Mouse (Mus musculus) left cerebral cortex, adult 2 months (tissue): ENCODE measurements around the gene Lhx4. TPM values are rescaled to one million over a fixed set of nuclear protein-coding genes. Genes with fewer than 3 reads are reported as not detected.

Source experiments
- DNase-seq, 2 experiments: peaks; one replicate each; pipeline ENCODE4 v3.0.0; 2021 to 2022; ENCODE audit warnings: low spot score in 2 of 2, mixed read lengths in 1 of 2; ENCODE audit errors: extremely low spot score in 1 of 2
- H3K27ac ChIP-seq: fragments of 200-600 bp; 2 replicates; pipeline ENCODE4 v1.8.1; 2022
- H3K4me3 ChIP-seq: fragments of 200-600 bp; 2 replicates; pipeline ENCODE4 v1.8.1; 2022
- CTCF ChIP-seq: fragments of 200-600 bp; IDR thresholded peaks from 2 replicates; pipeline ENCODE4 v1.8.1; 2022; ENCODE audit warnings: antibody characterized with exemption, mild to moderate bottlenecking, moderate library complexity
- intact Hi-C: fragments of 180-260 bp; cut with DNase I; formaldehyde crosslinking; loops from one replicate; pipeline ENCODE4 v1.15.1; 2025
- total RNA-seq, 2 experiments: library from RNA; stranded (reverse); gene quantifications; 2 replicates each; pipeline ENCODE4 v1.2.3; 2021

Gene Lhx4
- total RNA-seq, 2 experiments from 2014 or later = not detected

GRCm38 (mm10) chr1:155777641-155778625 is 26.4 kb upstream of the Lhx4 start:
- no peak for DNase-seq
- intact Hi-C loops = no loop called here
- TF ChIP-seq CTCF = no peak
- H3K27ac ChIP-seq = no peak overlapping the region
- H3K4me3 ChIP-seq = no peak overlapping the region

GRCm38 (mm10) chr1:155759167-155759566 is 7.7 kb upstream of the Lhx4 start:
- H3K4me3 ChIP-seq = no peak overlapping the region
- TF ChIP-seq CTCF = no peak
- no peak overlapping the region for H3K27ac ChIP-seq
- intact Hi-C loops = no loop called here
- no peak for DNase-seq

- intact Hi-C loops = no loop called here
- no peak overlapping the region for H3K27ac ChIP-seq
- TF ChIP-seq CTCF = no peak
Observed at GRCm38 (mm10) chr1:155758711-155759110, 7.2 kb upstream of the Lhx4 start.

GRCm38 (mm10) chr1:155757621-155758020 is 6.1 kb upstream of the Lhx4 start:
- H3K27ac ChIP-seq = no peak overlapping the region
- intact Hi-C loops = no loop called here
- no peak for DNase-seq
- TF ChIP-seq CTCF = no peak
- H3K4me3 ChIP-seq = no peak overlapping the region

More at GRCm38 (mm10) chr1:155758711-155759110, 7.2 kb upstream of the Lhx4 start:
- H3K4me3 ChIP-seq = no peak overlapping the region
- no peak for DNase-seq

GRCm38 (mm10) chr1:155753411-155753810 is 1.9 kb upstream of the Lhx4 start:
- no peak for TF ChIP-seq CTCF
- H3K27ac ChIP-seq = no peak overlapping the region
- intact Hi-C loops = no loop called here
- no peak for DNase-seq
- no peak overlapping the region for H3K4me3 ChIP-seq

GRCm38 (mm10) chr1:155750517-155751178 is 836 bp downstream of the Lhx4 start:
- no peak for TF ChIP-seq CTCF
- no peak overlapping the region for H3K27ac ChIP-seq
- intact Hi-C loops = no loop called here
- no peak overlapping the region for H3K4me3 ChIP-seq
- no peak for DNase-seq

- no peak overlapping the region for H3K4me3 ChIP-seq
- TF ChIP-seq CTCF = no peak
- DNase-seq = no peak
- no peak overlapping the region for H3K27ac ChIP-seq
- intact Hi-C loops = no loop called here
Observed at GRCm38 (mm10) chr1:155747911-155748310, 3.6 kb downstream of the Lhx4 start.

GRCm38 (mm10) chr1:155747011-155747410 is 4.5 kb downstream of the Lhx4 start:
- DNase-seq = no peak
- no peak overlapping the region for H3K4me3 ChIP-seq
- no peak for TF ChIP-seq CTCF
- H3K27ac ChIP-seq = no peak overlapping the region
- intact Hi-C loops = no loop called here

GRCm38 (mm10) chr1:155742411-155743363 is 8.8 kb downstream of the Lhx4 start:
- DNase-seq = no peak
- Histone ChIP-seq H3K27ac (no peak overlapping the region), H3K4me3 (peak overlapping the region; percentile 22)
- no peak for TF ChIP-seq CTCF
- intact Hi-C loops = no loop called here

GRCm38 (mm10) chr1:155741988-155742387 is 9.5 kb downstream of the Lhx4 start:
- Histone ChIP-seq H3K4me3 (peak overlapping the region; percentile 22), H3K27ac (no peak overlapping the region)
- no peak for DNase-seq
- intact Hi-C loops = no loop called here
- TF ChIP-seq CTCF = no peak

- no peak for TF ChIP-seq CTCF
- intact Hi-C loops = no loop called here
- DNase-seq = no peak
- H3K27ac ChIP-seq = no peak overlapping the region
- H3K4me3 ChIP-seq = no peak overlapping the region; the same call in 1 of the 2 replicates
Observed at GRCm38 (mm10) chr1:155741378-155741945, 10.0 kb downstream of the Lhx4 start.
